ENCODE assay signal across 12 mouse cellular contexts in the genomic region with DNA sequence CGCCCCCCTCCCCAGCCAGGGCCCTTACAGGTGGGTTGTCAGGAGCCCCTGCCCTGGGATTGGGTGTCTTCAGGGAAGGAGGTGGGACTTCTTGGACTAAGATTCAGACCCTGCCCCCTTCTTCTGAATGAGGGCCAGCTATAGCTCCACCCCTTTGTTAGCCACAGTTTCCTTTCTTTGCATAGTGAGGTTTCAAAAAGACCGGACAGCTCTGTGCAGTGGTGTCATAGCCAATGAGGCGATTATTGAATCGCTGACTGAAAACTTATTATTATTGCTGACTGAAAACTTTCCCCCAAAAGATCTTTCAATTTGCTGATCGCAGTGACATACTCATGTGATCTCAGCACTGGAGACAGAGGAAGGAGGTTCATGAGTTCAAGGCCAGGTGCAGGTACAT. TPM values are rescaled to one million over a fixed set of nuclear protein-coding genes. Genes with fewer than 3 reads are reported as not detected.
DNase-seq lines count a peak whose midpoint lies in the region; ATAC-seq and TF ChIP-seq lines count a peak whose summit lies in the region.
"Had no signal": no experiment of that assay in that cellular context is flagged by ENCODE, and none has a peak within 500 bp of the region (broad histone marks: within the 10 kb centered on the region; RNA-seq: fewer than 3 reads in every experiment).

No protein-coding gene starts in this region.

- peaks cover 6% of the 10 kb centered on the region for H3K27me3 ChIP-seq in liver, embryonic 12.5 days (replicated peaks)
- no peaks in the 10 kb centered on the region for H3K27me3 ChIP-seq in liver, postnatal 0 days (ENCODE audit: insufficient read depth, low read length)
- H3K27me3 ChIP-seq in embryonic facial prominence, embryonic 10.5 days (replicated peaks; ENCODE audit: low read depth, poor library complexity, severe bottlenecking) = no peaks in the 10 kb centered on the region
- H3K27me3 ChIP-seq in midbrain, embryonic 15.5 days (replicated peaks) = no peaks in the 10 kb centered on the region
- H3K27me3 ChIP-seq: limb, embryonic 15.5 days had no signal

- H3K4me3 ChIP-seq in liver, embryonic 12.5 days = no peak overlapping the region
- H3K4me3 ChIP-seq in liver, postnatal 0 days (ENCODE audit: low read depth, low read length) = no peak overlapping the region
- peak overlapping the region; percentile 26; the same call in 1 of the 2 replicates for H3K4me3 ChIP-seq in embryonic facial prominence, embryonic 10.5 days
- no peak overlapping the region for H3K4me3 ChIP-seq in midbrain, embryonic 15.5 days
- H3K4me3 ChIP-seq: erythroblast, embryonic 14.5 days; limb, embryonic 15.5 days had no signal

- H3K9ac ChIP-seq in liver, embryonic 12.5 days = no peak overlapping the region
- no peak overlapping the region for H3K9ac ChIP-seq in liver, postnatal 0 days (replicated peaks)
- H3K9ac ChIP-seq in midbrain, embryonic 15.5 days = no peak overlapping the region
- H3K9ac ChIP-seq: limb, embryonic 15.5 days had no signal

- TF ChIP-seq CTCF in liver, postnatal 0 days (IDR thresholded peaks at IDR 0.05; ENCODE audit: low read depth) = no peak

- H3K9me3 ChIP-seq in liver, embryonic 12.5 days (replicated peaks) = no peaks in the 10 kb centered on the region
- H3K9me3 ChIP-seq in liver, postnatal 0 days (ENCODE audit: low read length) = no peaks in the 10 kb centered on the region
- no peaks in the 10 kb centered on the region for H3K9me3 ChIP-seq in embryonic facial prominence, embryonic 10.5 days
- no peaks in the 10 kb centered on the region for H3K9me3 ChIP-seq in midbrain, embryonic 15.5 days
- H3K9me3 ChIP-seq: limb, embryonic 15.5 days had no signal

- no peak for TF ChIP-seq EP300 in liver, postnatal 0 days (IDR thresholded peaks at IDR 0.05; ENCODE audit: low read depth)

- no peak for DNase-seq in liver, postnatal 0 days
- DNase-seq in R1 (ENCODE audit: low read depth, low spot score) = peak; percentile 92
- peak; percentile 43 for DNase-seq in embryonic facial prominence, embryonic 10.5 days (ENCODE audit: low spot score)
- DNase-seq in layer of hippocampus, postnatal 10 days (ENCODE audit: low spot score in 2 of 2) = no peak
- DNase-seq: right cerebral cortex, postnatal 4 days had no signal

- 23% methylated on average over 5 of the region's 5 CpGs for WGBS in liver, embryonic 12.5 days (ENCODE audit: insufficient replicate concordance)
- 18% methylated on average over 5 of the region's 5 CpGs for WGBS in liver, postnatal 0 days (ENCODE audit: insufficient replicate concordance)
- 51% methylated on average over 5 of the region's 5 CpGs for WGBS in embryonic facial prominence, embryonic 10.5 days
- 41% methylated on average over 5 of the region's 5 CpGs for WGBS in midbrain, embryonic 15.5 days

- no peaks in the 10 kb centered on the region for H3K36me3 ChIP-seq in liver, embryonic 12.5 days
- no peaks in the 10 kb centered on the region for H3K36me3 ChIP-seq in liver, postnatal 0 days (replicated peaks; ENCODE audit: insufficient read depth, low read length)
- H3K36me3 ChIP-seq in embryonic facial prominence, embryonic 10.5 days (replicated peaks) = no peaks in the 10 kb centered on the region
- no peaks in the 10 kb centered on the region for H3K36me3 ChIP-seq in midbrain, embryonic 15.5 days (replicated peaks)
- H3K36me3 ChIP-seq: limb, embryonic 15.5 days had no signal

- ATAC-seq in liver, embryonic 12.5 days = peak; percentile 23; the same call in 1 of the 2 replicates
- no peak for ATAC-seq in liver, postnatal 0 days
- peak; percentile 37; the same call in 1 of the 2 replicates for ATAC-seq in monocyte, adult 5-6 weeks (replicated peaks; ENCODE audit: insufficient number of reproducible peaks, low FRiP score, low TSS enrichment, poor library complexity, severe bottlenecking)
- no peak for ATAC-seq in midbrain, embryonic 15.5 days (replicated peaks)

- no peak overlapping the region for H3K4me2 ChIP-seq in liver, embryonic 12.5 days
- no peak overlapping the region for H3K4me2 ChIP-seq in liver, postnatal 0 days (ENCODE audit: low read depth, low read length)
- H3K4me2 ChIP-seq in midbrain, embryonic 15.5 days = no peak overlapping the region
- H3K4me2 ChIP-seq: limb, embryonic 15.5 days had no signal

- H3K4me1 ChIP-seq in liver, embryonic 12.5 days = peaks cover 17% of the 10 kb centered on the region
- peaks cover 10% of the 10 kb centered on the region; the same call in 1 of the 2 replicates for H3K4me1 ChIP-seq in liver, postnatal 0 days (ENCODE audit: insufficient read depth)
- H3K4me1 ChIP-seq in embryonic facial prominence, embryonic 10.5 days = peaks cover 15% of the 10 kb centered on the region
- no peaks in the 10 kb centered on the region for H3K4me1 ChIP-seq in midbrain, embryonic 15.5 days

- no peak overlapping the region for H3K27ac ChIP-seq in liver, embryonic 12.5 days
- no peak overlapping the region for H3K27ac ChIP-seq in liver, postnatal 0 days (ENCODE audit: low read depth)
- H3K27ac ChIP-seq in embryonic facial prominence, embryonic 10.5 days (replicated peaks) = no peak overlapping the region
- no peak overlapping the region for H3K27ac ChIP-seq in midbrain, embryonic 15.5 days
- H3K27ac ChIP-seq: limb, embryonic 15.5 days had no signal

RNA-seq across cellular contexts. Expression of a gene that starts 1.9 kb away (rescaled TPM):
- polyA plus RNA-seq in liver, embryonic 12.5 days (2016; fragmentation: Nextera tagmentation; extraction: Ambion mirVana) = 6.9 TPM in 2 replicates
- polyA plus RNA-seq in liver, postnatal 0 days (2015; fragmentation: Nextera tagmentation; extraction: Ambion mirVana) = 4.0 and 4.7 TPM in 2 replicates
- 0.32 and 0.78 TPM in 2 replicates for polyA plus RNA-seq in embryonic facial prominence, embryonic 10.5 days (2016; fragmentation: Nextera tagmentation; extraction: Ambion mirVana)
- total RNA-seq in monocyte, adult 5-6 weeks (2017) = not detected in 3 replicates
- total RNA-seq in layer of hippocampus, postnatal 10 days (2021) = not detected
- polyA plus RNA-seq in midbrain, embryonic 15.5 days (2015; fragmentation: Nextera tagmentation; extraction: Ambion mirVana) = not detected in 2 replicates
- total RNA-seq: layer of hippocampus, adult 18-20 months had no signal
- polyA plus RNA-seq: erythroblast, embryonic 14.5 days had no signal

RNA-seq across cellular contexts. Expression of a gene that starts 14.1 kb away (rescaled TPM):
- polyA plus RNA-seq in liver, embryonic 12.5 days (2016; fragmentation: Nextera tagmentation; extraction: Ambion mirVana) = 0.13 and 0.14 TPM in 2 replicates
- not detected in 2 replicates for polyA plus RNA-seq in liver, postnatal 0 days (2015; fragmentation: Nextera tagmentation; extraction: Ambion mirVana)
- 6.0 and 6.7 TPM in 2 replicates for polyA plus RNA-seq in embryonic facial prominence, embryonic 10.5 days (2016; fragmentation: Nextera tagmentation; extraction: Ambion mirVana)
- total RNA-seq in monocyte, adult 5-6 weeks (2017) = not detected in 3 replicates
- total RNA-seq in layer of hippocampus, postnatal 10 days (2021) = not detected
- polyA plus RNA-seq in midbrain, embryonic 15.5 days (2015; fragmentation: Nextera tagmentation; extraction: Ambion mirVana) = not detected in 2 replicates
- polyA plus RNA-seq: erythroblast, embryonic 14.5 days; heart, postnatal 0 days had no signal

RNA-seq across cellular contexts. Expression of a gene that starts 43.5 kb away (rescaled TPM):
- polyA plus RNA-seq in liver, embryonic 12.5 days (2016; fragmentation: Nextera tagmentation; extraction: Ambion mirVana) = 1.5 and 1.6 TPM in 2 replicates
- polyA plus RNA-seq in liver, postnatal 0 days (2015; fragmentation: Nextera tagmentation; extraction: Ambion mirVana) = 2.1 TPM in 2 replicates
- 2.4 and 4.7 TPM in 2 replicates for polyA plus RNA-seq in embryonic facial prominence, embryonic 10.5 days (2016; fragmentation: Nextera tagmentation; extraction: Ambion mirVana)
- total RNA-seq in monocyte, adult 5-6 weeks (2017) = 20.8 to 45.1 TPM (median 32.3 TPM) in 3 replicates
- 1 to 10 TPM; 4.3 to 8.5 TPM for total RNA-seq in layer of hippocampus, postnatal 10 days (2021)
- polyA plus RNA-seq in midbrain, embryonic 15.5 days (2015; fragmentation: Nextera tagmentation; extraction: Ambion mirVana) = 22.0 and 22.8 TPM in 2 replicates

RNA-seq across cellular contexts. Expression of a gene that starts 45.6 kb away (rescaled TPM):
- polyA plus RNA-seq in liver, embryonic 12.5 days (2016; fragmentation: Nextera tagmentation; extraction: Ambion mirVana) = 11.3 and 12.5 TPM in 2 replicates
- polyA plus RNA-seq in liver, postnatal 0 days (2015; fragmentation: Nextera tagmentation; extraction: Ambion mirVana) = 4.8 and 4.9 TPM in 2 replicates
- 38.5 and 39.2 TPM in 2 replicates for polyA plus RNA-seq in embryonic facial prominence, embryonic 10.5 days (2016; fragmentation: Nextera tagmentation; extraction: Ambion mirVana)
- 5.4 to 11.2 TPM (median 6.8 TPM) in 3 replicates for total RNA-seq in monocyte, adult 5-6 weeks (2017)
- 10 to 100 TPM; 10.0 to 12.4 TPM for total RNA-seq in layer of hippocampus, postnatal 10 days (2021)
- 26.8 and 27.5 TPM in 2 replicates for polyA plus RNA-seq in midbrain, embryonic 15.5 days (2015; fragmentation: Nextera tagmentation; extraction: Ambion mirVana)

Comparison
In these comparisons a context has a peak if more than half of its experiments do, and no peak if none do; other contexts are left out.
1. ATAC-seq: peak in liver, embryonic 12.5 days (single experiment) and monocyte, adult 5-6 weeks (single experiment); none in liver, postnatal 0 days (single experiment) and midbrain, embryonic 15.5 days (single experiment).
2. DNase-seq: peak in R1 (single experiment) and embryonic facial prominence, embryonic 10.5 days (single experiment); none in liver, postnatal 0 days (single experiment) and layer of hippocampus, postnatal 10 days (0 of 2).